Mouse (Mus musculus): ENCODE results near the gene Gm10295.

GRCm38 (mm10) chr7:71351364-71351763, at the start of gene Gm10295:
- TF ChIP-seq CTCF (IDR thresholded peaks at IDR 0.05; ENCODE audit: control insufficient read depth, insufficient read depth, insufficient replicate concordance, low read depth, low read length) (no peak), POLR2A (IDR thresholded peaks at IDR 0.05; ENCODE audit: control insufficient read depth, low read depth, low read length) (no peak)
